Mouse (Mus musculus) hindbrain, embryonic 15.5 days (tissue): ENCODE results near the gene Caprin2. TPM values are rescaled to one million over a fixed set of nuclear protein-coding genes. Genes with fewer than 3 reads are reported as not detected.
A peak's percentile ranks its signal among the peaks of the same experiment; 100 is the strongest.

Source experiments
- ATAC-seq: fragments of 200-750 bp; cut with Nextera tagmentation; 2 replicates; pipeline ENCODE4 v1.8.0; 2017; ENCODE audit warnings: low read depth, moderate number of reproducible peaks, moderate TSS enrichment; ENCODE audit not compliant: low FRiP score
- H3K27ac ChIP-seq: fragments of 300-500 bp; sonication (generic); replicated peaks from 2 replicates; pipeline ENCODE4 v1.5.1; 2015; ENCODE audit warnings: mild to moderate bottlenecking, inconsistent platforms
- H3K27me3 ChIP-seq: fragments of 300-500 bp; sonication (generic); 2 replicates; pipeline ENCODE4 v1.6.1; 2015; ENCODE audit warnings: control low read depth, inconsistent platforms
- H3K36me3 ChIP-seq: fragments of 300-500 bp; sonication (generic); 2 replicates; pipeline ENCODE4 v1.6.1; 2015; ENCODE audit warnings: control low read depth, inconsistent platforms
- H3K4me1 ChIP-seq: fragments of 300-500 bp; sonication (generic); replicated peaks from 2 replicates; pipeline ENCODE4 v1.6.1; 2015; ENCODE audit warnings: control low read depth, inconsistent platforms
- H3K4me2 ChIP-seq: fragments of 300-500 bp; sonication (generic); 2 replicates; pipeline ENCODE4 v1.6.1; 2015; ENCODE audit warnings: moderate library complexity, mild to moderate bottlenecking, inconsistent platforms
- H3K4me3 ChIP-seq: fragments of 300-500 bp; sonication (generic); 2 replicates; pipeline ENCODE4 v1.5.1; 2015; ENCODE audit warnings: mild to moderate bottlenecking, inconsistent platforms
- H3K9ac ChIP-seq: fragments of 300-500 bp; sonication (generic); 2 replicates; pipeline ENCODE4 v1.6.1; 2015; ENCODE audit warnings: inconsistent platforms
- H3K9me3 ChIP-seq: fragments of 300-500 bp; sonication (generic); 2 replicates; pipeline ENCODE4 v1.6.1; 2016; ENCODE audit warnings: control low read depth, inconsistent platforms
- WGBS: fragments of 180-500 bp; shearing (Covaris S2); methylation state at CpG from one replicate; pipeline ENCODE4 v1.1.7; 2015; 5-methylcytosine and 5-hydroxymethylcytosine counted together
- polyA plus RNA-seq: library from polyadenylated mRNA; unstranded; fragments of >200 nt; fragmentation: Nextera tagmentation; extraction: Ambion mirVana; gene quantifications from 2 replicates; pipeline ENCODE4 v1.2.1, GENCODE M21; 2015

The Caprin2 gene
- polyA plus RNA-seq, 1 experiment from 2014 or later, result 10.5 TPM

DNA sequence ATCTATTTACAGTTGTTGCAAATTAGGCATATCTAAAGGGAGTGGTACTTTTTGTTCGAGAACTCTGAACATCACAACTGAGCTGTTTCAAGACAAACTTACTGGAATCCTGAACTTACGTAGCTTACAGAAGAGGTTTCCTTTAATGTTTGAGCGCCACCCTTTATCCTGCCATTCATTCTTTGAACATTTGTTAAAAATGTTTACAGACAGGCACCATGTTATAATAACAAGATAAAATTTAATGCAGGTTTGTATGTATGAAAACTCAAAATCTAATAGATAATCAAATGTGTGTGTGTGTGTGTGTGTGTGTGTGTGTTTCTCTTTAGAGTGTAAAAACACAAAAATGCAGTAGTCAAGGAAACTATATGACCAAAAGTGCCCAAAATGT, 64.3 kb downstream of the Caprin2 start:
- WGBS, result 26% methylated on average over 3 of the region's 3 CpGs
- peak overlapping the region; percentile 40; the same call in 1 of the 2 replicates for H3K27ac ChIP-seq
- peak overlapping the region; percentile 75; the same call in 1 of the 2 replicates for H3K9ac ChIP-seq

DNA sequence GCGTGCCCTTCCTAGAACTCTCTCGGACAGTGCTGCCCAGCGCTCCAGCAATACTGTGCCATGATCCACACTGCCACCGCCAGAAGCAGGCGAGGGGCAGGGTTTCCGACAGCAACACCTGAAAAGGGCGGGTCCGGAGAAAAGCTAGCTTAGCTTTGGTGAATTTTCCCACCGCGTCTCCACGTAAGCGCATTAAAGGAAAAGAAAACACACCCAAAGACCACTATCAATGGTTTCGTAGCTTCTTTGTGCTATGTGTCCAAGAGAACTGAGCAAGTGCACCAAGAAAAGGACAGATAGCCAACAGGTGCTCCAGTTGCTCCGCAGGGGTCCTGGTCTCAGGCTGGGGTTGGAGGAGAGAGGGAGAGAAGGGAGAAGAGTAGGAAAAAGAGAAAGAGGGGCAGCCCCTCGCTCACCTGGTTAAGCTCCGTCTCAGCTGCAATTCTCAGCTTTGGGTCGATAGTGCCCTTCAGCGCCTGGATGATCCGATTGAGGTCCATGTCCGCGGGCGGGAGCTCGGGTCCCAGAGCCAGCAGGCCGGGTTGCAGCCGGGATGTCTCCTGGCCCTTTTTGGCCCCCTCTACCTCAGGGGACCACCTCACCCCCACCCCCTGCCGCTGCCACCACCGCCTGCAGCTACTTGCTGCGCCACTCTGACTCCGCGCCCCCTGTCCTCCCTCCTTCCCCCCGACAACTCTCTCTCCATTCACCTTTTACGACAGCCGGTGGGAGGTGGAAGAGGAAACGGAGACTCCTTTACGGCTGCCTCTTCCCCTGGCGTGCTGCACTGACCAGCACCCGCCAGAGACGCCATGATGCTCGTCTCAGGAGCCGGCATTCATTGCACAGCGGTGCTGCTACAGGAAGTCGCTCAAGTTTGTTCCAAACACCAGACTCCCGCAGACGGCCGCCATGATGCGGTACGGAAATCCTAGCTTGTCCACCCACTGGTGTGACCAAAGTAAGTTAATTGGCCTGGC, 65.0 kb downstream of the Caprin2 start, which contains the start of gene Ipo8:
Gene Ipo8, minus strand, starts transcription at position 720 of the 980 bp plus-strand sequence.
- H3K4me2 ChIP-seq, result peak within 1 kb of the TSS; percentile 96
- H3K4me1 ChIP-seq, result peaks cover 22% of the 10 kb centered on the region
- H3K27me3 ChIP-seq, result no peaks in the 10 kb centered on the region
- H3K4me3 ChIP-seq, result peak within 1 kb of the TSS; percentile 99
- H3K9ac ChIP-seq, result peak within 1 kb of the TSS; percentile 75
- peak within 1 kb of the TSS; percentile 65 for H3K27ac ChIP-seq
- peak; percentile 99 for ATAC-seq
- WGBS, result 0% methylated on average over 47 of the region's 47 CpGs
- no peaks in the 10 kb centered on the region for H3K9me3 ChIP-seq
- no peaks in the 10 kb centered on the region for H3K36me3 ChIP-seq

More for the DNA sequence above, 64.3 kb downstream of the Caprin2 start:
- Histone ChIP-seq H3K36me3 (no peaks in the 10 kb centered on the region), H3K4me3 (peak overlapping the region; percentile 99), H3K9me3 (no peaks in the 10 kb centered on the region), H3K4me2 (peak overlapping the region; percentile 96), H3K27me3 (no peaks in the 10 kb centered on the region), H3K4me1 (peaks cover 22% of the 10 kb centered on the region)
- no peak for ATAC-seq

DNA sequence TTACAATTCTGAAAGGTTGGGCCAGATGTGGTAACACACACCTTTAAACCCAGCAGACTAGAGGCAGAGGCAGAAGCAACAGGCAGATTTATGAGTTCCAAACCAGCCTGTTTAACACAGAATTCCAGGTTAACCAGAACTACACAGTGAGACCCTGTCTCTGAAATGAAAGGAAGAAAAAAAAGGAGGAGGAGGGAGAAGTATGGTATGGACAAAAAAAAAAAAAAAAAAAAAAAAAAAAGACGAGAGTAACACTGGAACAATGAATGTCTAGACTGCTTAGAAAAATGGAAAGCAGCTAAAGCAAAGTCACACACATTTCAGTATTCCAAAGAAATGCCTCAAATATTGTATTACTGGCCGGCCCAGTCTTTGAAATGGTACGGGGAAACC, 65.7 kb downstream of the Caprin2 start:
- no peaks in the 10 kb centered on the region for H3K36me3 ChIP-seq
- no peaks in the 10 kb centered on the region for H3K9me3 ChIP-seq
- peaks cover 22% of the 10 kb centered on the region for H3K4me1 ChIP-seq
- no peak overlapping the region for H3K27ac ChIP-seq
- peak overlapping the region; percentile 96 for H3K4me2 ChIP-seq
- peak overlapping the region; percentile 99 for H3K4me3 ChIP-seq
- 0% methylated on average over 2 of the region's 3 CpGs for WGBS
- peak overlapping the region; percentile 75 for H3K9ac ChIP-seq
- no peak for ATAC-seq
- no peaks in the 10 kb centered on the region for H3K27me3 ChIP-seq

DNA sequence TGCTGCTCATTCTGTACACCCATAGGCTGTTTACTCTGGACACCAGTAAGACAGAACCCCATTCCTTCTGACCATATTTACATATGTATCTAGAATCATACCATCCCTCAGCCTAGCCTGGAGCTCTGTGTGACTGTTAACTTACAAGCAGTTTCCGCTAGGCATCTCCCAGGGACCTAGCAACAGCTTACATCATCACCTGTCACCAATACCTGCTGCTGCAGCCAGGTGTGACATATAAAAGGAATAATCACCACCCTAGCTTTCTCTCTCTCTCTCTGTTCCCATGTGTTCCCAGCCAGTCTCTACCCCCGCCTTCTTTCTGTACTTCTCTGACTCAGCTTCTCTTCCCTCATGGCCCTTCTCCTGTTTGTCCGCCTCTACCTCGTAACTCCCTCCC, 69.9 kb downstream of the Caprin2 start:
- Histone ChIP-seq H3K36me3 (peaks cover 8% of the 10 kb centered on the region), H3K4me3 (no peak overlapping the region), H3K9ac (no peak overlapping the region), H3K4me2 (no peak overlapping the region), H3K27ac (no peak overlapping the region), H3K27me3 (no peaks in the 10 kb centered on the region), H3K4me1 (peaks cover 16% of the 10 kb centered on the region), H3K9me3 (no peaks in the 10 kb centered on the region)
- ATAC-seq, result no peak
- WGBS, result 88% methylated on average over 4 of the region's 4 CpGs

DNA sequence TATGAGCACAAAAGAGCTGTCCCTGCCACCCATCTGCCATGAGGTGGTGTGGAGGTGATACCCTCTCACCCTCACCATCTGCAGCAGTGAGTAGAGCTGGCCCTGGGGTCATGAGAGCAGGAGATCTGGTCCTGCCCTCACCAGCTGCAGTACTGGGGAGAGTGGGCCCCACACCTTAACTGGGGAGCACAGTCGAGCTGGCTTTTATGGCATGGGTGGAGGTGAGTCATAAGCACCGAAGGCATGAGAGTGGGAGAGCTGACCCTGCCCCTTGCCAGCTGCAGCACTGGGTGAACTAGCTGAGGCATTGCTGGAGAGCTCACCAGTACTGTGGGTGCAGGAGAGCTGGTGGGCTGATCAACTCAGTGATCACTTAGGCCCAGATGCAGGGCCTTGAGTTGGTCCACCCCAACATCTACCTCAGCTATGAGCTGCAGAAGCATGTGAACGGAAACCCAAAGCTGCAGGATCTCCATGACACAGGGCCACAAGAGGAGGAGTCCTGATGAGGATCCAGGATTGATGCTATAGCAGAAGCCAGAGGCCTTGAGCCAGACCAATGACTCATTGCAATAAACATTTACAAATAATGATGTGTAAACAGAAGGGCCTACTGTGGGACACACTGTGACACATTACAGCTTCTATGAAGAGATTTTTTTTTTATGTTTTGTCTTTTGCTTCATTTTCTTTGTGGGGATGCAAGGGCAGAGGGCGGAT, 77.3 kb downstream of the Caprin2 start:
- 93% methylated on average over 4 of the region's 4 CpGs for WGBS
- Histone ChIP-seq H3K27ac (no peak overlapping the region), H3K4me1 (no peaks in the 10 kb centered on the region), H3K4me2 (no peak overlapping the region), H3K4me3 (no peak overlapping the region), H3K9me3 (no peaks in the 10 kb centered on the region), H3K36me3 (peaks cover 55% of the 10 kb centered on the region), H3K27me3 (no peaks in the 10 kb centered on the region), H3K9ac (no peak overlapping the region)
- no peak for ATAC-seq

DNA sequence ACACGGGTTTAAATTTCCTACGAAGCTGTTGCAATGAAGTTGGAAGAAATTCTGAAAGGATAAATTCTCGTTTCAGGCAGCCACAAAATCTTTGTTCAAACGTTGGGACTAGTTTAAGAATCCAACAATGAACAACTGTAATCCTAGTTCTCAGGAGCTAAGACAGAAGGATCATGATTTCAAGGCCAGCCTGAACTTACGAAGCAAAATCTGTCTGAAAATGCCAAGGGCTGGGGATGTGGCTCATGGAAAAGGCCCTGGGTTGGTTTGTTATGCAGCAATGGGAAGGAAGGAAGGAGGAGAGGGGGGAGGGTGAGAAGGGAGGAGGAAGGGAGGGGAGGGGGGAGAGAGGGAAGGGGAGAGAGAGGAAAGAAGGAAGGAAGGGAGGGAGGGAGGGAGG, 79.3 kb downstream of the Caprin2 start:
- H3K9me3 ChIP-seq, result no peaks in the 10 kb centered on the region
- H3K9ac ChIP-seq, result no peak overlapping the region
- H3K27ac ChIP-seq, result no peak overlapping the region
- no peaks in the 10 kb centered on the region for H3K4me1 ChIP-seq
- no peaks in the 10 kb centered on the region for H3K27me3 ChIP-seq
- no peak for ATAC-seq
- H3K36me3 ChIP-seq, result peaks cover 68% of the 10 kb centered on the region
- 94% methylated on average over 5 of the region's 5 CpGs for WGBS
- H3K4me2 ChIP-seq, result no peak overlapping the region
- H3K4me3 ChIP-seq, result no peak overlapping the region

DNA sequence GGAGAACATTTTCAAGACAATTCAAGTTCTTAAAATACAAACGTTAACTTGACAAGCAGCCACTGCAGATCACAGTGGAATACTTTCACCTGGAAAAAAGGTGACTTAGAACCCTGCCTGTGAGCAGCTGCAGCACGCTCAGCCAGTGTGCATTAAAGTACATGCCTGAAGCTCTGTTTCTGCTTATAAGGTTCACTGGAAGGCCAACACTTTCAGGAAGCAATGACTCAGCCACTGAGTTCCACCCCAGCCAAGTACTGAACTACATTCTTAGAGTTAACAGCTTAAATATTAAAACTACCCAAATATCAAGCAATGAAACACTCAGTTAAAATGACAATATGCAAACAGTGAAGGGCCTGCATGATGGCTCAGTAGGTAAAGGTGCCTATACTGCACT, 84.9 kb downstream of the Caprin2 start:
- Histone ChIP-seq H3K4me2 (no peak overlapping the region), H3K4me1 (no peaks in the 10 kb centered on the region), H3K27me3 (no peaks in the 10 kb centered on the region), H3K27ac (no peak overlapping the region), H3K9ac (no peak overlapping the region), H3K36me3 (peaks cover 76% of the 10 kb centered on the region), H3K9me3 (no peaks in the 10 kb centered on the region), H3K4me3 (no peak overlapping the region)
- ATAC-seq, result no peak
- WGBS, result 97% methylated on average over 2 of the region's 2 CpGs

DNA sequence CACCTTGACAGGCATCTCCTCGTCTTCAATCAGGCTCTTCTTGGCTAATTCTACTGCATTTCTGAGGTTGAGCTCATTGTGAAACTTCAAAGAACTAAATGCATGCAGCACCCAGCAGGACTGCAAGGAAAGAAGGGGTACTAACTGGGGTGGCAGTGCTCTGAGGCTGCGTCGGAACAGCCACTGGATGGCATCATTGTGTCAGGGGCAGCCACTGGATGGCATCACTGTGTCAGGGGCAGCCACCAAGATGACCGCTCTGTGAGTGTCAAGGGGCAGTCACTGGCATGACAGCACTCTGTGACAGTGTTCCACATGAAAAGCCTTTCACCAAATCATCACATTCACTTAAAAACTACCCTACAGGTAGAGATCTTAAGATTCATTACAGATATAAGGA, 96.3 kb downstream of the Caprin2 start:
- H3K27ac ChIP-seq, result no peak overlapping the region
- H3K9me3 ChIP-seq, result no peaks in the 10 kb centered on the region
- H3K36me3 ChIP-seq, result peaks cover 65% of the 10 kb centered on the region
- H3K27me3 ChIP-seq, result no peaks in the 10 kb centered on the region
- H3K4me2 ChIP-seq, result no peak overlapping the region
- no peak overlapping the region for H3K4me3 ChIP-seq
- WGBS, result 77% methylated on average over 4 of the region's 4 CpGs
- H3K9ac ChIP-seq, result no peak overlapping the region
- ATAC-seq, result no peak
- no peaks in the 10 kb centered on the region for H3K4me1 ChIP-seq

DNA sequence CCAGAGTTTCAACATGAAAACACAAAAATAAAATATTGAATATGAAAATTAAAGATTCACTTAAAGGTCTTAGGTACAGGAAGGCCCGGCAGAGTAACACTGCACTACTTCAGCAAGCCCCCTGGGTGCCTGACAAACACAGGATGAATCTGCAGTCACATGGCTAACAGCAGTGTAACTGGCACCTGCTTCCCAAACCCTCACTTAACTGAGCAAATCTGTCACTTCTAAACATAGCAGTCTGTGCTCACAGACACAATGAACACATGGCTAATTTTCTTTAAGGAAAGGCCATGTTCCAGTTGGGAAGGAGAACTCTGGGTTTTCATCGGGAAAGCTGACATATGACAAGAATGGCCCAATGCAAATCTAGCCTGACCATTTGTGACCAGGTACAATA, 100.9 kb downstream of the Caprin2 start:
- ATAC-seq, result no peak
- Histone ChIP-seq H3K4me2 (no peak overlapping the region), H3K4me1 (no peaks in the 10 kb centered on the region), H3K27me3 (no peaks in the 10 kb centered on the region), H3K36me3 (peaks cover 44% of the 10 kb centered on the region), H3K9me3 (no peaks in the 10 kb centered on the region), H3K4me3 (no peak overlapping the region), H3K9ac (no peak overlapping the region), H3K27ac (no peak overlapping the region)
- WGBS, result 89% methylated on average over 2 of the region's 2 CpGs

Other genes starting within 250 kb of the Caprin2 start
- gene Ipo8, start 64.8 kb downstream of the Caprin2 start, polyA plus RNA-seq, result 17.2 and 17.5 TPM in 2 replicates
- gene Sinhcaf, start 50.2 kb upstream of the Caprin2 start, polyA plus RNA-seq, result 44.4 and 51.8 TPM in 2 replicates
- gene Dennd5b, start 205.4 kb upstream of the Caprin2 start, polyA plus RNA-seq, result 12.0 and 12.8 TPM in 2 replicates
- gene Gm10203, start 233.9 kb upstream of the Caprin2 start, polyA plus RNA-seq, result not detected in 2 replicates
- gene Etfbkmt, start 243.6 kb upstream of the Caprin2 start, polyA plus RNA-seq, result 7.3 and 8.2 TPM in 2 replicates